Mouse (Mus musculus) lung, adult 2 months (tissue): ENCODE data around the gene Tor1b.

Source experiments
- CTCF ChIP-seq: fragments of 200-500 bp; IDR thresholded peaks from 2 replicates; pipeline ENCODE4 v1.5.1; 2011; ENCODE audit warnings: mild to moderate bottlenecking, low read length, control low read depth; ENCODE audit not compliant: insufficient read depth
- POLR2A ChIP-seq: fragments of 200-500 bp; IDR thresholded peaks from 2 replicates; pipeline ENCODE4 v1.6.1; 2011; ENCODE audit warnings: low read depth, mild to moderate bottlenecking, control low read depth, low read length, borderline replicate concordance; ENCODE audit errors: extremely low read depth

- TF ChIP-seq CTCF (no peak), POLR2A (no peak)
These were observed 50.1 kb downstream of the Tor1b start for GRCm38 (mm10) chr2:31002857-31003256.
